Mouse (Mus musculus) left cerebral cortex, adult 18-20 months (tissue): ENCODE data around the gene I830077J02Rik. TPM values are rescaled to one million over a fixed set of nuclear protein-coding genes. Genes with fewer than 3 reads are reported as not detected.
"Not testable (repeated sequence)": the region's sequence is repeated elsewhere in the genome, so short reads cannot be mapped to it uniquely, and the experiment has no call there.

Experiments
- DNase-seq, 2 experiments: peaks; one replicate each; pipeline ENCODE4 v3.0.0; 2021 to 2022; ENCODE audit warnings: low spot score in 2 of 2, mixed read lengths in 1 of 2
- total RNA-seq, 2 experiments: library from RNA; stranded (reverse); gene quantifications; 2 replicates each; pipeline ENCODE4 v1.2.3; 2021

Gene I830077J02Rik
- total RNA-seq, 2 experiments from 2014 or later = 1.6 to 1.8 TPM

GRCm38 (mm10) chr3:105920743-105921142 is 11.7 kb downstream of the I830077J02Rik start:
- not testable (repeated sequence) for DNase-seq

DNA sequence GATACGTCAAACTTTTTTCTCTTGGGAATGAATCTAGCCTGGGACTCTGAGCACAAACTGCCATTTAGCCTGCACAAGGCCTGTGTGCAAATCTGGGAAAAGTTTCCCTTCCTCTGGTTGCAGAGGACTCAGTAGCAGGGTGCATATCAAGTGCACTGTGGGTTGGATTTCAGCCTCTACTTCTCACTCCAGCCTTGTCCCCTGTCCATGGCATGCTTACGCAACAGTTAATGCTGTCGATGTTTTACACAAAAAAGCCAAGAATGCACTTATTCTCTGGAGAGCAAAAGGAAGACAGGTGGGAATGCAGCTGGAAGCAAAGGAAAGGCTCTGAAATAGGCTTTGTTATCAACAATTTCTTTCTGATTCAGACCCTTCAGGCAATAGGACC is 14.1 kb downstream of the I830077J02Rik start:
- no peak for DNase-seq

DNA sequence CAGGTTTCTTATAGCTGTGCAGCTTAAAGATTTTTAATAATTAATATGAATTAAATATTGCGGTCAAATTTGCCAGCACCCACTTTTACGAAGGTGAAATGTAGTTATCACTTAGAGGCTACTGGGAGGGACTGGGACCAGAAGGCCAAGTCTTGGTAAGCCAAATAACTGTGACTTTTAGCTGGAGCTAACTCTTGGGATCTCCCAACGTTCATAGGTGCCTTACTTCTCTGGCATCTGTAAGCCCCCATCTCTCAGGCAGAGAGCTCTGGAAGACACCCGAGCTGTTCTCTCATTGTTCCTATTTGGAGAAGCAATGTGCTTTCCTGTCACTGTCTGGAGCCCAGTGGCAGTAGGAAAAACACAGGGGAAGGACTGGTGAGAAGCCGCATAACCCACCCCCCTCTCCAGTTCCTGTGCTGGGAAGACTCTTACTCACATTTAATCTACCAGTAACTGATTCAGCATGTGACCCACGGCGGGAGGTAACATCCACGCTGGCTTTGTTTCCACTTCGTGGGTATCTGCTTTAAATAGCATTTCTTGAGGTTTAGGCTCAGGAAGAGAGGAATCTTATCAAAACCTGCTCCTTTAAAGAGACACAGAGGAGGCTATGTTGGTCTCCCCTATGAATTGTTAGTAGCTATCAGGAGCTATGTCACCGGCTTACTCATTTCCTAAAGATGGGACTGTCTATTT is 14.7 kb downstream of the I830077J02Rik start:
- DNase-seq = no peak

DNA sequence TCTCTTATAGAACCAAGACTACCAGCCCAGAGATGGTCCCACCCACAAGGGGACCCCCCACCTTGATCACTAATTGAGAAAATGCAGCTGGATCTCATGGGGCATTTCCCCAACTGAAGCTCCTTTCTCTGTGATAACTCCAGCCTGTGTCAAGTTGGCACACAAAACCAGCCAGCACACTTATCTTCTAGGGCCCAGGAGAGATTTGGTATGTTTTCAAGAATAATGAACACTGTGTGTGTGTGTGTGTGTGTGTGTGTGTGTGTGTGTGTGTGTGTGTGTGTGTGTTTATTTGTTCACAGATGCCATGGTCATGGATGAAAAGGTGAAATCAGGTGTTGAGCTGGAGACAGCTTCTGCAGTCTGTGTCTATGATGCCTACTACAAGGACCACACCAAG is 16.0 kb downstream of the I830077J02Rik start:
- not testable (repeated sequence) for DNase-seq

- DNase-seq = no peak
Observed at GRCm38 (mm10) chr3:105915281-105915680, 17.2 kb downstream of the I830077J02Rik start.

GRCm38 (mm10) chr3:105913839-105914681 is 18.4 kb downstream of the I830077J02Rik start:
- no peak for DNase-seq

GRCm38 (mm10) chr3:105912097-105912880 is 20.2 kb downstream of the I830077J02Rik start:
- DNase-seq = no peak

DNA sequence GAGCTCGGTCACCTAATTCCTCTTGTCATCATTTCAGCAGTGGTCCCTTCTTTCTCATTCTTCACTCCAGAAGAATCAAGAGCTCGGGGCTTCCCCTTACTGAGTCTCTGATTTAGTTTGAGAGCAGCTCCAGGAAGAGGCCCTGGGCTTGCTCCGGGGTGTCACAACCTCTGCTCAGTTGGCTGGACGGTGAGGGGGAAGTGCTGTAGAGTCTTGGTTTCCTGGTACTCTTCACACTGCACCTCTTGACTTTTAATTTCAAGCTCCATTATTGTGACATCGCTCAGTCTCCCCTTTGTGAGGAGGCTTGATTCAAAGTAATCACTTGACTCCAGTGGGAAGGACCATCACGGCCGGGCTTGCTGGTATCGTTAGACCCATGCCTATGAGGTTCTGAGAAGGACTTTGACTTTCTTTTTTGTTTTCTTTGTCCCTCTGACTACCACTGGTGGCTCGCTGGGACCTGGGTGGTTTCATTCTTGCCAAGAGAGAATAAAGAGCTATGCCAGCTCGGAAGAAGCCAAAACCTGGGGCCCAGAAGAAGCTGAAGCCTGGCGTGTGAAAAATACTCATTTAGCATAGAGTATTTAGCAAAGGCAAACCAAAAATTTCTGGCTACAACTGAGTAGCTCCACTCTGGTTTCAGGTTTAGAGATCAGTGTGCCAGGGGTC is 21.8 kb downstream of the I830077J02Rik start:
- DNase-seq = no peak

- DNase-seq = no peak
Observed at GRCm38 (mm10) chr3:105908976-105909375, 23.5 kb downstream of the I830077J02Rik start.

DNA sequence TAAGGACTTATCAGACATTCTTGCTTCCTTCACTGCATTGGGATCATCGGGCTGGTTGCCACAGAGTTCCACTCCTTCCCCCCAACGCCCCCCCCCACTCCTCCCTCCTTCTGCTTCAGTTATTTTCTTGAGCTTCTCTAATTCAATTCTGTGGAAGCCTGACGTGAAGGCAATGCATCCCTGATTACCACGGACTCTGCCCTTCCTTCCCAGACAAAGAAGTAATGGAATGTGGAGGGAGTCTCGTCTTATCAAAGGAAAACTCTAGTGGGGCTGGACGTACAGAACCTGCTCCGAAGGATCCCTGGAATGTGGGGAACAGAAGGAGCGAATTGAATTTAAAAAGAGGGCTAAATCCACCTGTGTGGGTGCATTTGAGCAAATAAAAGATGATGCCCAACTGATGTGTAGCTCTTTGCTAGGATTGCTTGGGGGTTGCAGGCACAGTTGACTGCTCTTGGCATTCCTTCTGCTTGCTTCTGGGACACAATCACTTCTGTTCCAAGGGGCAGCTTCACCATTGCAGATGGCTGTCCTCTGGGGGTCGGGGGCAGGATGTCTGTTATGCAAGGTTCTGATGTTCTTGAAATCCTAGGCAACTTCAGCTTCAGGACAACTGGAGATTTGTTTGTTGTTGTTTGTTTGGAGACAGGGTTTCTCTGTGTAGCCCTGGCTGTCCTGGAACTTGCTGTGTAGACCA is 24.4 kb downstream of the I830077J02Rik start:
- no peak for DNase-seq

DNA sequence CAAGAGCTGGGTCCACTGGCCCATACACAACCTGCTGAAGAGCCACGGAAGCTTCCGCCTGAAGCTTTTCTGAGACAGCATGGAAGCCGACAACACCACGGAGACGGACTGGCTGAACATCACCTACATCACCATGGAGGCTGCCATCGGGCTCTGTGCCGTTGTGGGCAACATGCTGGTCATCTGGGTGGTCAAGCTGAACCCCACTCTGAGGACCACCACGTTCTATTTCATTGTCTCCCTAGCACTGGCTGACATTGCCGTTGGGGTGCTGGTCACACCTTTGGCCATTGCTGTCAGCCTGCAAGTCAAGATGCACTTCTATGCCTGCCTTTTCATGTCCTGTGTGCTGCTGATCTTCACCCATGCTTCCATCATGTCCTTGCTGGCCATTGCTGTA is 27.7 kb downstream of the I830077J02Rik start:
- no peak for DNase-seq

- no peak for DNase-seq
Observed at GRCm38 (mm10) chr3:105904213-105904612, 28.3 kb downstream of the I830077J02Rik start.

DNA sequence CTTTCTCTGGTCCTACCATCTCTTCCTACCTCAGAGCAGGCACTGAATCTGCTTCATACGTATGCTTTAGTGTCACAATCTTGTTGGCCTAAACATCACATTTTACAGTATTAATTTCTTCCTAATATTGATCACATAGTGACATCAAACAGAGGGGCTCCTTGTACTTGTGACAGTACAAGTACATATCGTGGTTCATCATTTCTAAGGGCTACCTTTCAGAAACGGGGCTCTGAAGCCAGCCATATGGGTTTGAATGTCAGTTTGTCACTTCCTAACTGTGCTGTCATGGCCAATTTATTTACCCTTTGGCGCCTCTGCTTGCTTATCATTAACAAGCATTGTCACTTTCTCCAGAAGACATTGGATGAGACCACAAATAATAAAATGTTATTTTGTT is 31.0 kb downstream of the I830077J02Rik start:
- no peak for DNase-seq

- DNase-seq = no peak
Observed at GRCm38 (mm10) chr3:105900716-105901115, 31.7 kb downstream of the I830077J02Rik start.

DNA sequence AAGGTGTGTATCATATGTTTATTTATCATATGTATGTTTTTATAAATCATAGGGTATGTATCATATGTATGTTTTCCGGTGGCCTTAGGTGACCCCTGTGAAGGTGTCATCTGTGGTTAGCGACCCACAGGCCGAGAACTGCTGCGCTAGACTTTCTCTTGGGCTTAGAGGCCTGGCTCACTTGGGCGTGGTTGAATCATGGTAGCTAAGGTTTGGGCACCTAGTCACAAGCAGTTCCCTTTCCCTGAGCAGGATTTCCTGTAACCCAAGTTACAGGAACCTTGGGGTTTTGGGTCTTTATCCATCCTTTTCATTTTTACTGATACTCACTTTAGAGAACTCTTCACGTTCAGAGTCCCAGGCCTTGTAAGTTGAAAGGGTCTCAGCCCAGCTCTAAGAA is 32.2 kb downstream of the I830077J02Rik start:
- DNase-seq = no peak

- peak; percentile 81 to 84 for DNase-seq
Observed at GRCm38 (mm10) chr3:105899394-105900147, 32.9 kb downstream of the I830077J02Rik start.

GRCm38 (mm10) chr3:105898861-105899260 is 33.6 kb downstream of the I830077J02Rik start:
- no peak for DNase-seq

DNA sequence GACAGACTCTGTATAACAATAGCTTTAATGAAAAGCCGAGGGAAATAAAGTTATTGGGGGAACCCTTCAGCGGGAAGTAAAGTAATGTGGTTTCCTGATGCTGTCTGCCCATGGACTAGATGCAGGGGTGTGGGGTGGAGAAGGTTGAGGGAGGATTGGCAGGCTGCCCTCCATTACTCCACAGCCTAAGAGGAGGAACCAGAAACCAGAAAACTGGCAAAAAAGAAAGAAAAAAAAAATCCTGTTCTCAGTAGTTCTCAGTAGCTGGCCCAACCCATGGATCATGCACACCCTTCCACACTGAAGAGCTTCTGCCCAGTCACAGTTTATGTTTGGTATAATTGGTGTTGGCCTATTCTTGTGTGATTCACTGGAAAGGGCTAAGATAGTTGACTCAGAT is 34.1 kb downstream of the I830077J02Rik start:
- DNase-seq = no peak

GRCm38 (mm10) chr3:105896811-105897210 is 35.7 kb downstream of the I830077J02Rik start:
- DNase-seq = no peak
